Mouse (Mus musculus) liver, embryonic 12.5 days (tissue): ENCODE measurements at regions not wholly inside any gene's neighbourhood (a gene's known extent, or its start where the extent isn't known, plus 50 kb on each side); places are given as distances from the start of the nearest gene placed in this dataset.

Source experiments
- ATAC-seq: fragments of 200-750 bp; cut with Nextera tagmentation; 2 replicates; pipeline ENCODE4 v1.8.0; 2017; ENCODE audit warnings: moderate number of reproducible peaks, mild to moderate bottlenecking, moderate library complexity
- H3K27ac ChIP-seq: fragments of 300-500 bp; sonication (generic); 2 replicates; pipeline ENCODE4 v1.5.1; 2016; ENCODE audit warnings: mild to moderate bottlenecking
- H3K27me3 ChIP-seq: fragments of 300-500 bp; sonication (generic); replicated peaks from 2 replicates; pipeline ENCODE4 v1.6.1; 2016; ENCODE audit warnings: mild to moderate bottlenecking, moderate library complexity
- H3K36me3 ChIP-seq: fragments of 300-500 bp; sonication (generic); 2 replicates; pipeline ENCODE4 v1.6.1; 2016; ENCODE audit warnings: mild to moderate bottlenecking, moderate library complexity
- H3K4me1 ChIP-seq: fragments of 300-500 bp; sonication (generic); 2 replicates; pipeline ENCODE4 v1.6.1; 2016
- H3K4me2 ChIP-seq: fragments of 300-500 bp; sonication (generic); 2 replicates; pipeline ENCODE4 v1.6.1; 2016; ENCODE audit warnings: mild to moderate bottlenecking, moderate library complexity
- H3K4me3 ChIP-seq: fragments of 300-500 bp; sonication (generic); 2 replicates; pipeline ENCODE4 v1.5.1; 2016; ENCODE audit warnings: mild to moderate bottlenecking, moderate library complexity
- H3K9ac ChIP-seq: fragments of 300-500 bp; sonication (generic); 2 replicates; pipeline ENCODE4 v1.6.1; 2016; ENCODE audit warnings: mild to moderate bottlenecking, moderate library complexity
- H3K9me3 ChIP-seq: fragments of 300-500 bp; sonication (generic); replicated peaks from 2 replicates; pipeline ENCODE4 v1.6.1; 2016; ENCODE audit warnings: mild to moderate bottlenecking, moderate library complexity
- whole genome bisulfite sequencing: fragments of 180-500 bp; shearing (Covaris S2); methylation state at CpG from one replicate; pipeline ENCODE4 v1.1.7; 2016; ENCODE audit not compliant: insufficient replicate concordance; 5-methylcytosine and 5-hydroxymethylcytosine counted together

GRCm38 (mm10) chr2:12053404-12054164 is 248.1 kb downstream of the Itga8 start:
- 55% methylated on average over 8 of the region's 8 CpGs for WGBS
- Histone ChIP-seq H3K4me3 (no peak overlapping the region), H3K27ac (0 out of 2 replicates have a peak overlapping the region, but pooled peaks have one; percentile 6), H3K27me3 (no peaks in the 10 kb centered on the region), H3K4me1 (no peaks in the 10 kb centered on the region), H3K9me3 (no peaks in the 10 kb centered on the region), H3K9ac (no peak overlapping the region), H3K36me3 (no peaks in the 10 kb centered on the region), H3K4me2 (no peak overlapping the region)
- ATAC-seq: no peak

GRCm38 (mm10) chr2:12054165-12054500 is 247.6 kb downstream of the Itga8 start:
- Histone ChIP-seq H3K9me3 (no peaks in the 10 kb centered on the region), H3K36me3 (no peaks in the 10 kb centered on the region), H3K4me1 (no peaks in the 10 kb centered on the region), H3K9ac (no peak overlapping the region), H3K4me3 (no peak overlapping the region), H3K4me2 (no peak overlapping the region), H3K27ac (no peak overlapping the region), H3K27me3 (no peaks in the 10 kb centered on the region)
- ATAC-seq: no peak
- 28% methylated on average over 3 of the region's 3 CpGs for WGBS
